Mouse (Mus musculus) liver, postnatal 0 days (tissue): ENCODE results near the gene Slc7a15. TPM values are rescaled to one million over a fixed set of nuclear protein-coding genes. Genes with fewer than 3 reads are reported as not detected.
A peak's percentile ranks its signal among the peaks of the same experiment; 100 is the strongest.

Experiments used
- ATAC-seq: fragments of 200-750 bp; cut with Nextera tagmentation; 2 replicates; pipeline ENCODE4 v1.8.0; 2017; ENCODE audit warnings: mild to moderate bottlenecking, moderate library complexity
- DNase-seq: peaks from one replicate; pipeline ENCODE4 v3.0.0-alpha.2; 2016
- H3K27ac ChIP-seq: fragments of 300-500 bp; sonication (generic); 2 replicates; pipeline ENCODE4 v1.5.1; 2014; ENCODE audit warnings: antibody characterized with exemption, moderate library complexity, mild to moderate bottlenecking, low read depth
- H3K27me3 ChIP-seq: fragments of 300-500 bp; sonication (generic); 2 replicates; pipeline ENCODE4 v1.6.1; 2014; ENCODE audit warnings: low read length, control low read depth, mixed read lengths; ENCODE audit not compliant: insufficient read depth
- H3K36me3 ChIP-seq: fragments of 300-500 bp; sonication (generic); replicated peaks from 2 replicates; pipeline ENCODE4 v1.6.1; 2014; ENCODE audit warnings: mild to moderate bottlenecking, control low read depth, low read length, moderate library complexity, mixed read lengths; ENCODE audit not compliant: insufficient read depth
- H3K4me1 ChIP-seq: fragments of 300-500 bp; sonication (generic); 2 replicates; pipeline ENCODE4 v1.6.1; 2014; ENCODE audit warnings: antibody characterized with exemption, mild to moderate bottlenecking, control low read depth; ENCODE audit not compliant: insufficient read depth
- H3K4me2 ChIP-seq: fragments of 300-500 bp; sonication (generic); 2 replicates; pipeline ENCODE4 v1.6.1; 2014; ENCODE audit warnings: low read depth, mild to moderate bottlenecking, low read length, moderate library complexity, mixed read lengths
- H3K4me3 ChIP-seq: fragments of 300-500 bp; sonication (generic); 2 replicates; pipeline ENCODE4 v1.5.1; 2014; ENCODE audit warnings: low read depth, low read length
- H3K9ac ChIP-seq: fragments of 300-500 bp; sonication (generic); replicated peaks from 2 replicates; pipeline ENCODE4 v1.6.1; 2014; ENCODE audit warnings: mild to moderate bottlenecking, moderate library complexity
- H3K9me3 ChIP-seq: fragments of 300-500 bp; sonication (generic); 2 replicates; pipeline ENCODE4 v1.6.1; 2016; ENCODE audit warnings: mild to moderate bottlenecking, control low read depth, low read length, mixed read lengths
- CTCF ChIP-seq: sonication (generic); IDR thresholded peaks from 2 replicates; pipeline ENCODE4 v1.5.1; 2016; ENCODE audit warnings: antibody characterized with exemption, low read depth
- EP300 ChIP-seq: IDR thresholded peaks from 2 replicates; pipeline ENCODE4 v1.6.1; 2016; ENCODE audit warnings: antibody characterized with exemption, low read depth, mild to moderate bottlenecking
- WGBS: fragments of 180-500 bp; shearing (Covaris S2); extraction: QIAGEN DNeasy Blood & Tissue Kit; methylation state at CpG from one replicate; pipeline ENCODE4 v1.1.7; 2014; ENCODE audit not compliant: insufficient replicate concordance; 5-methylcytosine and 5-hydroxymethylcytosine counted together
- polyA plus RNA-seq: library from polyadenylated mRNA; unstranded; fragments of >200 nt; fragmentation: Nextera tagmentation; extraction: Ambion mirVana; gene quantifications from 2 replicates; pipeline ENCODE4 v1.2.1, GENCODE M21; 2015

The Slc7a15 gene
- polyA plus RNA-seq, 1 experiment from 2014 or later, result 0.49 TPM

DNA sequence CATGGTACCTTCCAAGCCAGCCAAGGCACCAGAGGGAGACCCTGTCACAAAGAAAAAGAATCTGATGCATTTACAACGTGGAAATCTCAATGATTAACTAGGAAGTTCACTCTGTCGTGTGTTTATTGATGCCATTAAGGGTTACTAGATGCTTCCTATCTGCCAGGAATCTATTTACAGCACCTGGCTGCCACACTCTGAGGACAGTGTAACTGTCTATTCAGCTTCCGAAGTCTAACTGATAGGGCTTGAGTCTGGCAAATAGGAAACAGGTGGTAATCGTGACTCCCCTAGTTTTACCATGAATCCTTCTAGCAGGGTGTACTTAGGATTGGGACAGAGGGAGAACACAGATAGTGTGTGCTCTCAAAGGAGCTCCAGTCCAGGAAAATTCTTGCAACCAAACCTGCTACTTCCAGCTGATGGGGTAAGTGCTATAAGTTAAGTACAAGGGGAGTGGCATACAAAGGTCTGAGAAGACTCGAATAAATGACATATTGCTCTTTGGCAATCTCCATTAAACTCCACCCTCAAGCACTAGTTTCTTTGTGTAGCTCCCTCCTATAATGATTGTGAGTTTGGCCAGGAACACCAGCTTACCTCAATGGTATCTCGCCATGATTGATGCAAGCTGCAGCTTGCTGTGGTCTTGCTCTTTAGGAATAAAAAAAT is 88.4 kb downstream of the Slc7a15 start:
- Histone ChIP-seq H3K27ac (no peak overlapping the region), H3K4me3 (no peak overlapping the region), H3K27me3 (no peaks in the 10 kb centered on the region), H3K4me2 (no peak overlapping the region), H3K9me3 (no peaks in the 10 kb centered on the region), H3K9ac (no peak overlapping the region), H3K36me3 (no peaks in the 10 kb centered on the region), H3K4me1 (peaks cover 16% of the 10 kb centered on the region)
- WGBS, result 40% methylated on average over 6 of the region's 6 CpGs
- no peak for DNase-seq
- ATAC-seq, result 0 out of 2 replicates have a peak, but pooled peaks have one; percentile 22
- TF ChIP-seq EP300 (no peak), CTCF (no peak)

DNA sequence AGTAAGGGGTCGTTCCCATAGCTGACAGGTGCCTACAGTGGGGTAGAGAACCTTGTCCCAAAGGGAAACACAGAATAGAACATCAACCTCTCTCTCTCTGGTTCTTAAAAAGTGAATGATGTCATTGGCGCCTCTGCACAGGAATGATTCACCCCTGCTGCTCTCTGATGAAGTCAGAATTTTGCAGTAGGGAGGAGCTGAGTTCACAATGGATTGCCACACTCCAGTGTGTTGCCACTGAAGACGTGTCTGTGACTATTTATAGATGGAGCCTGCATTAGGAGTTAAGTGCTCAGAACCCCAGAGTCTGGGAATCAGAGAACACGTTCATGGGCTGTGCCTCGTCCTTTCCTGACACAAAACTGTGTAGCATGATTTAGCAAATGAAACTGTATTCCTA is 89.2 kb downstream of the Slc7a15 start:
- Histone ChIP-seq H3K4me1 (peaks cover 16% of the 10 kb centered on the region), H3K27me3 (no peaks in the 10 kb centered on the region), H3K27ac (no peak overlapping the region), H3K9ac (no peak overlapping the region), H3K36me3 (no peaks in the 10 kb centered on the region), H3K4me2 (no peak overlapping the region), H3K9me3 (no peaks in the 10 kb centered on the region), H3K4me3 (no peak overlapping the region)
- DNase-seq (peak; percentile 34), ATAC-seq (peak; percentile 80)
- 44% methylated on average over 5 of the region's 5 CpGs for WGBS
- peak; percentile 45; the same call in 1 of the 2 replicates for TF ChIP-seq EP300
- TF ChIP-seq CTCF, result no peak

DNA sequence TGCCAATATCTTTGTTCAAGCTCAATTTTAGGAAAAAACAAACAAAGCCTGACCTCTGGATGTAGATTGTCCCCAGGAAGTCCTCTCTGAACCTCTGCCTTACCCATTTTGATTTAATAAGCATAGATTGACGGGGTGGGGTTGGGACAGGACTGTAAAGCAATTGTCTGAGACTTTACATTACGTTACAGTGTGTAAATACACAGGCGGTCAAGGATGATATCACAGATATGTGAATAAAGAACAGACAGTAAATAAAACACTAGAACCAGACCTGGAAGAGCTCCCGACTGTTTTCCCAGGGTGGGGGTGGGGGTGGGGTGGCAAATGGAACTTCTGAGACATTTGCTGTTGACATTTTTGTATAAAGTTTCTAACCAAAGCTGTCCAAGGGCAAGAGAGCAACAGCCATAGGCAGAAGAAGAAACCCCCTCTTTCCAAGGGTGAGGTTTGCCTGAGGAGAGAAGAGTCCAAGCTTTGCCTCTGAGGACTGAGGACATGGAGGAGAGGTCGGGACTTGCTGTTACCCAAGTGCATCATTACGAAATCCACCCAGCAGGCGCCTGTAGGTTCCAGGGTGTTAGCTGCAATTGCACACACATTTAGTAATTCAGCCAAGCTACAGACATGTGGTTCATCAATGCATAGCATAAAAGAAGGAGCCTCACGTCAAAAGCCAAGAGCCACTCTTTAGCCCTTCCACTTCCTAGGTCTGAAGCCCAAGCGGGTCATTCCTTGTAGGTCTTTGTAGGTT is 91.7 kb downstream of the Slc7a15 start:
- peak overlapping the region; percentile 86 for H3K27ac ChIP-seq
- no peak overlapping the region for H3K4me2 ChIP-seq
- ATAC-seq, result peak; percentile 81
- H3K9me3 ChIP-seq, result no peaks in the 10 kb centered on the region
- no peak for TF ChIP-seq EP300
- TF ChIP-seq CTCF, result no peak
- peaks cover 16% of the 10 kb centered on the region for H3K4me1 ChIP-seq
- H3K9ac ChIP-seq, result no peak overlapping the region
- no peaks in the 10 kb centered on the region for H3K27me3 ChIP-seq
- no peaks in the 10 kb centered on the region for H3K36me3 ChIP-seq
- peak; percentile 62 for DNase-seq
- WGBS, result 34% methylated on average over 9 of the region's 9 CpGs
- H3K4me3 ChIP-seq, result no peak overlapping the region

DNA sequence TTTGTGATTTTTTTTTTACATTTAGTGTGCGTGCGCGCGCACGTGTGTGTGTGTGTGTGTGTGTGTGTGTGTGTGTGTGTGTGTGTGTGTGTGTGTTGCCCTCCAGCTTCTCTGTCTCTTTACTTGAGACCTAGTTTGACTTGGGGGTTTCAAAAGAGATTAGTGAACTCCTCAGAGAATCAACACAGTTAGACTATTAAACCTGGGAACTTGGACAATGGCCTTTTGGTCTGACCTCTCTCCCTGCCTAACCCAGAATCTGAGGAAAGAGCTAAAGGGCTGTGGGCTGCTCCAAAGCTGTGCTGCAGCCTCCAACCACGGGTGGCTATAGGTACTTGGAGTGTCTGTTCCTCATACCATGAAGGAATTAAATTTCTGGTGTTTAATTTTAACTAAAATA is 94.7 kb downstream of the Slc7a15 start:
- Histone ChIP-seq H3K4me2 (no peak overlapping the region), H3K27ac (no peak overlapping the region), H3K9me3 (no peaks in the 10 kb centered on the region), H3K4me1 (peaks cover 16% of the 10 kb centered on the region), H3K4me3 (no peak overlapping the region), H3K9ac (no peak overlapping the region), H3K27me3 (no peaks in the 10 kb centered on the region), H3K36me3 (no peaks in the 10 kb centered on the region)
- WGBS, result 73% methylated on average over 6 of the region's 6 CpGs
- ATAC-seq (no peak), DNase-seq (no peak)
- no peak for TF ChIP-seq CTCF
- no peak for TF ChIP-seq EP300

DNA sequence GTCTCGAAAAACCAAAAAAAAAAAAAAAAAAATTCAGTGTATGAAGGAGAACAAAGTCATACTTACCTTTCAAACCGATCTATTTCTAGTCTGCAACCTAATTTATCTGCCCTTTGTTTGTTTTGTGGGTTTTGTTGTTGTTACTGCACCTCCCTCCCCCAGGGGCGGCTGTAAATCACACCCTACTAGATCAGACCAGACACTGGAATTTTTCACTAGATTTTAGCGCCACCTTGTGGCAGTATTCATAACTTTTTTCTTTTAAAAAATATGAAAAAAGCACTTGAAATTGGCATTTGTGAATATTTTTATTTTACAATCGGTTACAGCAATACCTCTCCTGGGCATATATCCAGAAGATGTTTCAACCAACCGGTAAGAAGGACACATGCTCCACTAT is 96.3 kb downstream of the Slc7a15 start:
- DNase-seq, result no peak
- Histone ChIP-seq H3K36me3 (no peaks in the 10 kb centered on the region), H3K9me3 (no peaks in the 10 kb centered on the region), H3K27me3 (no peaks in the 10 kb centered on the region), H3K4me1 (peaks cover 11% of the 10 kb centered on the region), H3K9ac (no peak overlapping the region), H3K27ac (no peak overlapping the region), H3K4me3 (no peak overlapping the region), H3K4me2 (no peak overlapping the region)
- ATAC-seq, result no peak
- TF ChIP-seq CTCF (peak; percentile 60), EP300 (no peak)
- 12% methylated on average over 6 of the region's 6 CpGs for WGBS

DNA sequence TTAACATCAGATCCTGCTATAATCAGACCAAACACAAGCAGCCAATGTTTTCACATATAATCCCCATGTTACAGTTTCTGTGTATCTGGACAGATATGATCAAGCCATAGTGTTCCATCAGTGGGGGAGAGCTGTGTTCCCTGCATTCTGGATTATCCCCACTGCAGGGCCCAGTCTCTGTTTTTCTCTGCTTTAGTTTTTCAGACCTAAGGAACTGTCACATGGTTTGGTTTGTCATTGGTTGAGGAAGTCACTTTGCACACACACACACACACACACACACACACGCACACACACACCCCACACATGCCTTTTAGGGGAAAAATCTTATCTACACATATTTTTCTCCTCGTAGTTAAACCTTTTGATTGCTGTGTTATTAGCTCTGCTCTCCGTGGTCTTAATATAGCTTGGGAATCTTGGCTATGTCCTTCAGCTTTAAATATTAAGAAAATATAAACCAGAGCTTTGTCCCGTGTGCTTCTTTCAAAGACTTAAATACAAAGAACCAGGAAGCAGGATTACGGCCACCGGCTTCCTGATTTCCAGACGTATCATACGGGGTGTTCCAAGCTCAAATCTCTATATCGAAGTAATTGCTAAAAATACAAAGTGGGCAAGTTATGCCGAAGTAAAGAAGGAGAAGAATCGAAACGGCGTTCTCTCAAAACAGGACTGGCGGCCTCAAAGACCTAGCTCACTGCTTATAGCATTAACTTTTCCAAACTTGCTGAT is 97.1 kb downstream of the Slc7a15 start:
- H3K27ac ChIP-seq, result peak overlapping the region; percentile 85; the same call in 1 of the 2 replicates
- H3K4me2 ChIP-seq, result no peak overlapping the region
- whole genome bisulfite sequencing, result 61% methylated on average over 14 of the region's 14 CpGs
- H3K27me3 ChIP-seq, result no peaks in the 10 kb centered on the region
- H3K9ac ChIP-seq, result no peak overlapping the region
- DNase-seq, result no peak
- TF ChIP-seq CTCF, result no peak
- no peak for TF ChIP-seq EP300
- no peak overlapping the region for H3K4me3 ChIP-seq
- H3K9me3 ChIP-seq, result no peaks in the 10 kb centered on the region
- H3K36me3 ChIP-seq, result no peaks in the 10 kb centered on the region
- no peak for ATAC-seq
- peaks cover 17% of the 10 kb centered on the region; the same call in 1 of the 2 replicates for H3K4me1 ChIP-seq
